Mouse (Mus musculus) neural tube, embryonic 10.5 days (tissue): ENCODE data around the gene Icam5.
"Not testable (repeated sequence)": the region's sequence is repeated elsewhere in the genome, so short reads cannot be mapped to it uniquely, and the experiment has no call there.

ENCODE experiments used
- DNase-seq: peaks from one replicate; pipeline ENCODE4 v3.0.0-alpha.2; 2017; ENCODE audit warnings: low spot score; ENCODE audit errors: extremely low spot score

Gene Icam5

GRCm38 (mm10) chr9:21035586-21035985 lies 3.7 kb downstream of the Icam5 start:
- DNase-seq: no peak

- DNase-seq: peak; percentile 32
Observed at GRCm38 (mm10) chr9:21036161-21036560, 4.3 kb downstream of the Icam5 start.

GRCm38 (mm10) chr9:21036666-21037065 lies 4.8 kb downstream of the Icam5 start:
- DNase-seq: peak; percentile 45

- DNase-seq: peak; percentile 46
Observed at GRCm38 (mm10) chr9:21037481-21037891, 5.6 kb downstream of the Icam5 start.

GRCm38 (mm10) chr9:21039779-21040178 lies 7.9 kb downstream of the Icam5 start:
- DNase-seq: no peak

GRCm38 (mm10) chr9:21041308-21041707 lies 9.4 kb downstream of the Icam5 start:
- no peak for DNase-seq

GRCm38 (mm10) chr9:21043563-21043962 lies 11.7 kb downstream of the Icam5 start:
- DNase-seq: no peak

- not testable (repeated sequence) for DNase-seq
Observed at GRCm38 (mm10) chr9:21044785-21045184, 12.9 kb downstream of the Icam5 start.

- no peak for DNase-seq
Observed at GRCm38 (mm10) chr9:21045235-21045634, 13.4 kb downstream of the Icam5 start.

GRCm38 (mm10) chr9:21051578-21051977 lies 19.7 kb downstream of the Icam5 start:
- no peak for DNase-seq

- DNase-seq: no peak
Observed at GRCm38 (mm10) chr9:21062928-21063327, 31.1 kb downstream of the Icam5 start.

GRCm38 (mm10) chr9:21067006-21067684 lies 35.3 kb downstream of the Icam5 start, which contains the start of gene Zglp1:
Gene Zglp1 (minus strand): TSS chr9:21067093.
- DNase-seq: no peak

GRCm38 (mm10) chr9:21072641-21073040 lies 40.8 kb downstream of the Icam5 start:
- no peak for DNase-seq

GRCm38 (mm10) chr9:21073044-21073840 lies 41.4 kb downstream of the Icam5 start, which contains the start of the genes Gm49373 and Fdx1l:
Gene Gm49373 (minus strand): TSS chr9:21073096.
Gene Fdx1l (minus strand): TSS chr9:21073614.
- DNase-seq: peak; percentile 90

- DNase-seq: no peak
Observed at GRCm38 (mm10) chr9:21074173-21074572, 42.3 kb downstream of the Icam5 start.

GRCm38 (mm10) chr9:21075625-21076024 lies 43.8 kb downstream of the Icam5 start:
- DNase-seq: no peak

- no peak for DNase-seq
Observed at GRCm38 (mm10) chr9:21081127-21081526, 49.3 kb downstream of the Icam5 start.

GRCm38 (mm10) chr9:21083324-21083723 lies 51.5 kb downstream of the Icam5 start:
- DNase-seq: no peak
